Mouse (Mus musculus): ENCODE measurements around the gene Dyrk1a. TPM values are rescaled to one million over a fixed set of nuclear protein-coding genes. Genes with fewer than 3 reads are reported as not detected.

Dyrk1a gene
- total RNA-seq, 2 experiments from 2014 or later, result 66.8 to 67.4 TPM

DNA sequence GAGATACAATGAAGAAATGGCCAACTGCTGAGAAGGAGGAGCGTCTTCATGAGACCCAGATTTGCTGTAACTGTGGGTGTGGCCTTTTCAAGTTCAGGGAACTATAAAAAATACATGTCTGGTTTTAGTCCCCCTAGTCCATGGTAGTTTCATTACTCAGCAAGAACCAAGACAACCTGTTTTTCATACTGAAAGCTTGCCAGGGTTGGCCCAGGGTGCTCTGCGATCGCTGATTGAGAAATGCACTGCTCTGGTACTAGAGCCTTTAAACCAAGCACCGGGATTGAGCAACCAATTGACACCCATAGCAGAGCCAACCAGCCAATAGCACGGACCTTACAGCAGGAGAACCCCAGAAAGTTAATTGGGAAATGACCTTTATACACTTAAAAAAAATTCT is 13.6 kb upstream of the Dyrk1a start:
- peak; percentile 84 for ATAC-seq (ENCODE audit: poor library complexity, severe bottlenecking)

DNA sequence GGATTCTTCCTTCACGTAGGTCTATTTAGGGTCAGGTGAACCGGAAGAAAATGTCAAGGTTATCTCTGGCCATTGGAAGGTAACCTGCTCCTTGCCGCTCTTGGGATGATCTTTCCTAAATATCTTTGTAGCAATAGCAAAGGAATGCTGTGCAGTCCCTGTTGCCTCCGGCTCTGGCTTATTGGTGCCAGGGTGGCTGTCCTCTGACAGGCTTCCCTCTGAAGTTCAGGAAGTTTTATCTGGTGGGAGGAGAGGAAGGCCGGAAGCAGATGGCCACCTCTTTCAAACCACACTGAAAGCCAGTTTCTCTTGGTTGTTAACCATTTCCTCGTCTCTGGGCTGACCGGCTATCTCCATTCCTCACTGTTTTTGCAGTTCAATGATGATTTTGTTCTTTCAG is 10.5 kb upstream of the Dyrk1a start:
- 0 out of 2 replicates have a peak, but pooled peaks have one; percentile 15 for ATAC-seq (ENCODE audit: poor library complexity, severe bottlenecking)

DNA sequence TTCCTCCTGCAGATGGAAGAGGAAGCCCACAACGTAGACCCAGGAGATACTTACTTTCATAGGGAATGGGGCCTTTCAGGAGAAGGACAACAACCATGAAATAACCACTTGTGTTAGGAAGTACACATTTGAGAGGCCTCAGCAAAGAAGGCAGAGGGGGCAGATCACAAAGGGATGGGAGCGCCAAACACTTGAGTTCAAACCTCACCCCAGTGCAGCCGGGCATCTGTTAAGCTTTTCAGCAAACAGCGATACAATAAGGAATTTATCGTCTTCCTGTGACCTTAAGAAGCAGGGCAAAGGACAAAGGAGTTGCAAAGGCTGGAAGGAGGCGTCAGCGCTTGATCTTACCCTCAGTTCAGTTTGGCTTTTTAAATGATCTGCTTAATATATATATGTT is 10.0 kb upstream of the Dyrk1a start:
- ATAC-seq (ENCODE audit: poor library complexity, severe bottlenecking), result 0 out of 2 replicates have a peak, but pooled peaks have one; percentile 0

DNA sequence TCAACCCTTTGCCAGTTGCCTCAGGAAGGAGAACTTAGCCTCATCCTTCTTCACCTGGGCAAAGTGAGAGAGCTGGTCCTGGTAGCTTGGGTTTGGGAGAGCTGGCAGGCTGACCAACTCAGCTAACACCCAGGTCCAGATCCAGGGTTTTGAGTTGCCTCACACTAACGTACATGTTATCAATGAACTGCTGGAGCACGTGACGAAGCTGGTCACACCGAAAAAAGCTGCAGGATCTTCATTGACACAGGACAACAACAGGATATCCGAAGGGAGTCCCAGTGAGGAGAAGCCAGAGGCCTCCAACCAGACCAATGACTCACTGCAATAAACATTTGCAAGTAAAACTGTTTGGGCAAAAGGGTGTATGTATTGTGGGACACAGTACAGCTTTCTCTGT is 9.2 kb upstream of the Dyrk1a start:
- no peak for ATAC-seq (ENCODE audit: poor library complexity, severe bottlenecking)

DNA sequence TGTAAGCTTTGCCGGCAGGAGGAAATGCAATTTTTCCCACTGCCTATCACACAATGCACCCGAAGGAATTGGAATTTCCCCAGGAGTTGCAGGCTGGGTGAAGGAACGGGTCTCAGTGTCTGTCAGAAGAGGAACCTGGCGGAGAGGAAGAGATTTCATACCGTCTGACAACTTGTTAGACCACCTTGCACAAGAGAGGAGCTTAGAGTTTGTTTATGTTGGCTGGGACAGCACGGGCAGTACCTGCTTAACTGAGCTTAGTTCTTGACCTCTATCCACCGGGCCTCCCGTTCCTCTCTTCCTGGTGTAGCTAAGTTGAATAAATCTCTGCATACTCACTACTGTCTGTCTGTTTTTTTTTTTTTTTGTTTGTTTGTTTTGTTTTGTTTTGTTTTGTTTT is 3.7 kb upstream of the Dyrk1a start:
- ATAC-seq (ENCODE audit: poor library complexity, severe bottlenecking), result no peak

DNA sequence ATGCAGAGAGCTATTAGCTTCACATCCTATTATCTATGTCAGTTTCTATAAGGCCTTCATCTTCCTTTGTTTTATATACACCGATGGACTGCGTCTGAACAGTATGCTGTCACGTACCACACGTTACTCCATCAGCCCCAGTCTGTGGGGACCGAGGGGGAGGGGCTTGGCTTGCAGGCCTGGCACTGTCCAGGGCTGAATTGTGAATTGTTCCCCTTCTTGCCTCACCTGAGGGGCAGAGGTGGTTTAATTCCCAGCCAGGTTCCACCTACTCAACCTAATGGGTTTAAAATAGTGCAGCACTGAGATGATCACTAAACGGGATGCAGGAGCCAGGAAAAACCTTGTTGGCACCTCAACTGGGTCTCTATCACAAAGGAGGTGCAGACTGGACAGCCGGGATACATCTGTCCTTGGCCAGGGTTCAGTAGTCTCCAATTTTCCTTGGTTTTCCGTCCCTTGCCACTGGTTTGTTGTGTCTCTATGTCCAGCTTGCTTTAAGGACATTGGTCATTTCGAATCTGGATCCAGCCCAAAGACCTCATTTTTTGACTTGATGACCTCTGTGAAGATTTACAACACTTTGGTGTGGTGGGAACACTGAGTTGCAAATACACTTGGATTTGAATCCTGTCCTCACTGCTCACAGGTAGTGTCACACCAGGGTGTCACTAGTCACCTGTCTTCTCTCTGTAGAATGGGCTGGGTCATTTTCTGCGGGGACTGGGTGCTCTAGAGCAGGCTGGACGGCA is 2.8 kb upstream of the Dyrk1a start:
- no peak for ATAC-seq (ENCODE audit: poor library complexity, severe bottlenecking)

DNA sequence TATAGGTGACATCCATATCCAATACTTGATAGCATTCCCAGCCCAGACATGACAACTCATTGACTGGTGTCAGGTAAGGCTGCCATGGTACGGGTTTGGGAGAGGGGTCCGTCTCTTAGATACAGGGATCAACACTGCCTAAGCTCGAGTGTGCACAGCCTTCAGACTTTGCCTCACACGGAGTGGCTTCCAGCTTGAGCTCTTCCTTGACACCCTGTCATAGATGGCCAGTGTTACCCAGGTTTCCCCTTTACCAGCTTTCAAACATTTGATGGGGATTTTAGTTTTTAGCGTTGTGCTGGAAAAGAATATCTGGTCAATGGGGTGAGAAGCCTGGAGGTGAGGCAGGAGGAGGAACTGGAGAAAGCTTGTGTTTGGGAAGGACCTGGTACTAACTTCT is 2.1 kb upstream of the Dyrk1a start:
- ATAC-seq (ENCODE audit: poor library complexity, severe bottlenecking), result no peak

DNA sequence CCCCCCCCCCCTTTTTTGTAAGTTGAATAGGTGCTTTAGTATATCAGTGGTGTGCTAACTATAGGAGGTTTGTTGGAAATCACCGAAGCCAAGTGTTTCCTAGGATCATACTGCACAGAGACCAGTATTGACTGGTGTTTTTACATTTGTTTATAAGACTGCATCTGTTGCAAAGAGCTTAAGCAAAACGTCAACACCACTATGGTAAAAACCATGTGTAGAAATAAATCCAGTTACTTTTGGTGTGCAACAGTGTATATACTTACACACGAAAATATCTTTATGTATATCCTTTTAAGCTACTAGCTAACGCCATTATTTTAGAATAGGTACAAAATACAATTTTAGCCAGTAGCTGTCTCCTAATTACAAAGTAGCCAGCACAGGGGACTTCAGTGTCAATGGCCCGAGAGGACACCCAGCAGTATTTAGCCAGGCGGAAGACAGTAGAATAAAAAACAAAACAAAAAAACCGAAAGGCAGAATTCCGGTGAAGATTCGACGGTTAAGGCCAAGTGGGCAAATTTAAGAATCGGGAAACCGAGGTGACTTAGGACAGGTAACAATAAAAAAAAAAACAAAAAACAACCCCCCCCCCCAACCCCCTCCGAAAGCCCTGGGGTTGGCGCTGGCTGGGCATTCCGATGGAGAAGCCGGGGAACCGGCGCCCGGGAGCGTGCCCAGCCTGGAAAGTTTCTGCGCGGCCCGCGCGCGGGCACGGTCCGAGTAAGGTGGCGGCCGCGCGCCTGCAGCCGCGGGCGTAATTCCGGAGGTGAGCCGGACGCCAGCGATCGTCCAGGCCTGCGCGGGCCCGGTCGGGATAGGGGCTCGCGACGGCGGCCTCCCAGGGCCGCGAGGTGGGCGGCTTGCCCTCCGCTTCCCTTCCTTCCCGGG is 1.2 kb upstream of the Dyrk1a start:
- ATAC-seq (ENCODE audit: poor library complexity, severe bottlenecking), result peak; percentile 18

DNA sequence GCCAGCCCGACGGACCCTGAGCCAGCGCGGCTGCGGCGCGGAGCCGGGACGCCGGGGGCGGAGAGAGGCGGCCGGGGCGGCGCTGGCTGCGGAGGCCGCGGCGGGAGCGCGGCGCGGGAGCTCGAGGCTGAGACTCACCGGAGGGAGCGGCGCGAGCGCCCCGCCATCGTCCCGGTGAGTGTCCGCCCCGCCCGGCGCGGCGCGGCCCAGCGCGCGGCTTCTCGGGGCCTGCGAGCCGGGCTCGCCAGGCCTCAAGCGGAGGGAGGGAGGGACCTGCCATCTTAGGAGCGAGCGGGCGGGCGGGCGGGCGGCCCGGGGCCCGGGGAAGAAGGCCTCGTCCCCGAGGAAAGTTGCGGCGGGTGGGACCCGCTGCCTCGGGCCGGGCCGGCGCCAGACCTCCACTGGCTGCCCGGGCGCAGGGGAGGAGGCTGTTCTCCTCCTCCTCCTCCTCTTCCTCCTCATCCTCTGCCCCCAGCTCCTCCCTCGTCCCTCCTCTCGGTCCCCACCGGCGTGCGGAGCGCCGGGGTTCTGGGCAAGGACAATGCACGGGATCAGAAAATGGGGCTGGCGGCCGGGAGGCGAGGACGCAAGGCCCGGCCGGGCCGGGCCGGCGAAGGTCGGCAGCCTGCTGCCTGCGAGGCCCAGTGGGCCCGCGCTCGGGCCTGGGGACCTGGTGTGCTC is 691 bp downstream of the Dyrk1a start:
- peak; percentile 11 for ATAC-seq (ENCODE audit: poor library complexity, severe bottlenecking)

DNA sequence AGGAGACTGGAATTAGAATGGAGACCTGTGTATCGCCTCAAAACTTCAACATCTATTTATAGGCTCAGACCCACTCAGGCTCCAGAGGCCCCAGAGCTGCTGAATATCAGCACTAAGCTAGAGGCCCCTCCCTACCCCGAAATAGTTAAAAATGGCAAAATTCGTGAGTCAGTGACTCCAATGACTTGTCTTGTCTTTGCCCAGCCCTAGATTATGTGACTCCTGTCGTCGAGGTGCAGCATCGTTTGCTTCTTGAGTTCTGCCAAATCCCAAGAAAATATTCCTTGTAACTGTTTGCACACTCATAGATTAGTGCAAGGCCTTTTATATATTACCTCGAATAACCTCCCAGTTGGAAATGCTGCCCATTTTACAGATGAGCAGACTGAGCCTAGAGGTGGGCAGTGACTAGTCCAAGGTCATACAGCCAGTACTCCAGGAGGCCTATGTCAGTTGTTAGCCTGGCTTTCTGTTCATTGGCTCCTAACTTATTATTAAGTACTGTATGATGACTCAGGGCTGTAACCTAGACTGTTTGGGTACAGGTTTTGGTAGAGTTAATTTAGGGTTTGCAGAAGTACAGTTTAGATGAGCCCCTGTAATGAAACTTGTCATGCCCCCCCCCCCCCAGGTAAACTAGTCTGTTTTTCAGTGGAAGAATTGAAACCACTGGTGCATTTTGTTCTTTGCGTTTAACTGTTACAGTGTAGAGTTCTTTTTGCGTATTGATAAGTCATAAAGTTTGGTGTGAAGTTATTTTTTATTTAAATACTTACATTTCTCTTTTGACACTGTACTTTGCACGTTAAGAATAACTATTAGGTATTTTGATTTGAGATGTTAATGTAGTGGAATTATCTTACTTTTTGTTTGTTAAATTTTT is 1.5 kb downstream of the Dyrk1a start:
- ATAC-seq (ENCODE audit: poor library complexity, severe bottlenecking), result no peak

DNA sequence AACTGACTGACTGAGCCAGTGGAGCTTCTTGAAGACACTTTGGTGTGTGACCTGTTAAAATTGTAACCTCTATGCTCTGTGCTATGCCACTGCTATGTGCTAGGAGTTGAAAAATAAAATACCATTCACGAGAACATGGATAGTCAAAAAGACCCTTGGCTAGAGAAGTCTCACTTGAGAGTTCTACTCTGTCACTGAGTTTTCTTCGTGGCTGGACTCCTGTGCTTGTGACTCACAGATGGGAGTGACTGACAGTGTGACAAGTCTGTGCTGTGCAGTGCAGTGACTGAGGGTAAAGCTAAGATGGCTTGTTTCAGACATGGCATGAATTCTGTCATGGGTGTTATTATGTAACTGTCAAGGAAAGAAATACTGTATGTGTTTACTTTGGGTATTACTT is 2.6 kb downstream of the Dyrk1a start:
- ATAC-seq (ENCODE audit: poor library complexity, severe bottlenecking), result no peak

DNA sequence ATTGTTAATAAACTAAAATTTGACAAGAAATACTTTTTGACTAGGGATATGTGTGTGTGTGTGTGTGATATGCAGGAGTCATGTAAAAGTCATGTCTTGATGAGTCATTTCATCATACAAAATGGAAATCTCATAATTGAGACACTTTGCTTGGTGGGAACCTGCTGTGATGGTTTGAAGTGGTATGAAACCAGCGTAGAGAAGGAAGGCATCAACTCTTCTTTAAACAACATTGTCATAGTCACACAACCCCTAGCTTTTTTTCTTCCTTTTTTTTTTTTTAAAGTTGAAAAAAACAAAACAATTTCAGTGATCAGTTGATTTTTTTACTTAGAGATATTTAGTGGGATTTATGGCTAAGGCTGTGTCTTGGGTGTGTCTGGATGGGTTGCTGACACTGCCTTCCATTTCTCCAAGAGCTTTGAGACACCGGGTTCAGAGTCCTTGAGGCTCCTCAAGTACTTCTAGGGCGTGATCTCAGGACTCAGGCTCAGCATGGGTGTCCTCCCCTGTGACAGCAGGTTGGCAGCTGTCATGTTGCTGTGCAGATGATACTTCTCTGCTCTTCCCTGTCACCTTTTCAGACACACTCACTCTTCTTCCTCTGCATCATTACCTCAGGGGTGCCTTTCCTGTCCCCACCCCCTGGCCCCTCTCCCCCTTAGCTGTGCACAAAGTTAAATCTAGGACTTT is 4.4 kb downstream of the Dyrk1a start:
- ATAC-seq (ENCODE audit: poor library complexity, severe bottlenecking), result no peak

DNA sequence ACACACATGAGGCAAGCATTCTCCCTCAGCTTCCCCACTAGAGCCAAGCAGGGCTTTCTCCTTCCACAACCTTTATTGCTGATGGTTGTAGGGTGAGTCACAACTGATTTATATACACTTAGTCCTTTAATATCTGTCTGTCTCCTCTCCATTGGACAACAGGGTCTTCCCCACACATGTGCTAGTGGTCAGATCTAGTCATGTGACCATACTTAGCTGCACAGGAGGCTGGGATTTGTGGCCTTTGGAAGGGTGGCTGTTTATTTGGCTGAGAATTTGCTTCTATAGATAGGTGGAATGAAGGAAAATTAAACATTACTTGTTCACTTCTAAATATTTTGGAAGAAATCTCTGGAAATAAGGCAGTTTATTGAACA is 4.9 kb downstream of the Dyrk1a start:
- ATAC-seq (ENCODE audit: poor library complexity, severe bottlenecking), result no peak

DNA sequence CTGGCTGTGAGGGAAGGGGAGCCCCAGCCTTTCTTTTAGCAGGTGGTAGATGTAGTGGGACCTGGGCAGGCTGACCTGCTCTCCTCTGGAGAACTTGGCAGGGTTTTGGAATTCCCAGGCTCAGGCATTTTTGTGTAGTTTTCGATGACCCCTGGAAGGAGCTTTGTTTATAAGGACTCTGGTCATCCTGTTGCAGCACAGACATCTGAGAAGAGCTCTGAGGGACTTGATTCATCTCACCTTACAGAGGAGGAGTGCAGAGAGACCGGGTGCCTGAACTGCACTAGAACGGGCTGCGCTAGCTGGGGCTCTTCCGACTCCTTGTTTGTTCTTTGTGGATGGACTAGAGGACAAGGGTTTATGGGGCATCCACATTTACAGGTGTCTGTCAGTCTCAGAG is 5.9 kb downstream of the Dyrk1a start:
- no peak for ATAC-seq (ENCODE audit: poor library complexity, severe bottlenecking)

DNA sequence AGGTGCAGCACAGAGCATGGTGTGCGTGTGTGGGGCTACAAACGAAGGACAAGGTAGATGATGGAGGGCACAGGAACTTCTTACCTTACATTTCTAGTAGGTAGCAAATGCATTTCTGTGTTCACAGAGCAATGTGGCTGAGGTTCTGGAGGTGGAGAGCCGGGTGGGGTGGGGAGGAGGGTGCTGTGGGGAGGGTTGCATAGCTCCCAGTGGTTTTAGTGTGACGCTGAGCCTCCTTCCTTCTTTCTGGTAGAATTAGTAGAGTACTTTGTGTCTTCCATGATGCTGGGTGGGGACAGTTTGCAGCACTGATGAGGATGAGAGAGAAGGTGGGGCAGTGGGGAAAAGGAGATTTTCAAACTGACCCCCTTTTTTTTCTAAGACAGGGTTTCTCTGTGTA is 9.5 kb downstream of the Dyrk1a start:
- peak; percentile 74 for ATAC-seq (ENCODE audit: poor library complexity, severe bottlenecking)

DNA sequence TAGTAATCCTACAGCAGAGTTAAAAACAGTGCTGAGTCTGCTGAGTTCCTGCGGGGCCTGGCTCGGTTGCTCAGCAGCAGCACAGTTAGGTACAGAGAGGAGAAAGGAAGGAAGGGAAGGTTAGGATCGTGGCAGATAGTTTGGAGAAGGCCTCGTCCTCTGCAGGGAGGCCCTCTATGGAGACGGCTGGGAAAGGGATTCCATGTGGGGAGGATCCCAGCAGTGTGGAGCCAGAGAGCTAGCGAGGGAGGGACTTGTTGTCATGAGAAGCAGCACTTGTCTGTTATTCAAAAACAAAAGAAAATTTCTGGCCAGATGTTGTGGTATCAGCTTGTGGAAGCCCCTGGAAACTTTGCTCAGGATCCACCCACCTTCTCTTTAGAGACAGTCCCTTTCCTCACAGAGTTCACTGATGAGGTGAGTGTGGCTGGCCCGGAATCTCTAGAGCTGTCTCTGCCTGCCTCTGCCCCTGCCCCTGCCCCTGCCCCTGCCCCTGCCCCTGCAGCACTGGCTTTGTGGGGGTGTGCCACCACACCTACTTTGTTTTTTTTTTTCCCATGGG is 11.1 kb downstream of the Dyrk1a start:
- no peak for ATAC-seq (ENCODE audit: poor library complexity, severe bottlenecking)

DNA sequence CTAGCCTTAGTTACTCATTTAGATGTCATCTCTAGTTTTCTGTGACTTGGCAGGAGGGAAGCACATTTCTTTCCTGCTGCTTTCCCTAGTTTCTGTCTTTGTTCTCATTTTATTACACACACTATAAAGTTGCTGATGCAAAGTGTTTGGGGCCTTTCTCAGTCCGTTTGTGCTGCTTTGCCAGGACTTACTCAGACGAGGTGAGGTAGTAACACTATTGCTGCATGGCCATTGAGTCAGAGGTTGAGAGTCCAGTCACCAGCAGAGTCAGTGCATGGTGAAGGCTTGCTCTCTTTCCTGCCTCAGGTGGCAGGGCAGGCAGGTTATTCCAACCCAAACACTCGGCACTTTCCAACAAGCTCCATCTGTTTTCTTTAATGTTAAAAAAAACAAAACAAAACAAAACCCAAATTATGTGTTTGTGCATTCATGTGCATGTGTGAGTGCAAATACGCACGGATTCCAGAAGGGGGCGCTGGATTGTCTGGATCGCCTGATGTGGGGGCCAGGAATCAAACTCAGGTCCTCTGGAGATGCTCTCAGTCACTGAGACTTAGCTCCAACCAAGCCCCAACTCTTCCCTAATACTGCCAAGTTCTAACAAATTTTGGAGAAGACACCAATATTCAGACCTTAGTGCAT is 16.7 kb downstream of the Dyrk1a start:
- no peak for ATAC-seq (ENCODE audit: poor library complexity, severe bottlenecking)

DNA sequence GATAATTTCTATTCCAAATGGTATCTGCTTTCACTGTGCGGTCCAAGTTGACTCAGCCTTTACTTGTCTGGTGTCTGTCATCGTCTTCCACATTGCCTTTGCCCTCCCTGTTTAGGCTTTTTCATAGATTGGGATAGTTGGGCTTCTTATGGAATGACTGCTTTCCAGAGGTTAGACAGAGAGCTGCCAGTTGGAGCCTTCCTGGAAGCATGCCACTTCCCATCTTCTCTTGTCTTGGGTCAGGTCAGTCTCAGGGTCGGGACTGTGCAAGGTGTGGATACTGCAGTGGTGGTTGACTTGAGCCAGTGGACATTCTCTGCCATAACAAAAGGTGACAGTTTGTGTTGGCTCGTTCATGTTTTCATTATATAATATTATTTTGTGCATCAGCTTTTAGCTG is 17.7 kb downstream of the Dyrk1a start:
- no peak for ATAC-seq (ENCODE audit: poor library complexity, severe bottlenecking)

DNA sequence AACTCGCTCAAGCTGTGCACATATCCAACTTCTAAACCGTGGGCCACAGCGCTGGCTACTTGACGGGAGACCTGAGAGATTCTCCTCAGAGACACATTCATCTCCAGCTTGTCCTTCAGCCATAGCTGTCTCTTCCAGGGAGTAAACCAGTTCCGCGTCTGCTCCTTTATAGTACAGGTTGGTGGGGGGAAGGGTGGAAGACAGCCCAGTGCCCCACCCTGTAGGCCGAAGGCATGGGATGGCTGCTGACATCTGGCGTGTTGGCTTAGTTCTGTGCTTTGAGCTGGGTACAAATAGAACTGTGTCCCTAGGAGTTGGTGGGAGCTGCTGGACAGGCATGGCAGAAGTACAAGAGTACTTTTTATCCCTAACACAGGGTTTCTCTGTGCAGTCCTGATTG is 18.4 kb downstream of the Dyrk1a start:
- ATAC-seq (ENCODE audit: poor library complexity, severe bottlenecking), result no peak
